Mouse (Mus musculus) myocyte (in vitro differentiated cells): ENCODE measurements around the gene Inpp5e.

ENCODE experiments used
- MAX ChIP-seq: IDR thresholded peaks from one replicate; pipeline ENCODE4 v1.6.1; 2011; ENCODE audit warnings: low read depth, mild to moderate bottlenecking, control low read depth
- POLR2A ChIP-seq: IDR thresholded peaks from one replicate; pipeline ENCODE4 v1.6.1; 2011; ENCODE audit warnings: low read depth, mild to moderate bottlenecking, control low read depth, moderate library complexity; ENCODE audit not compliant: insufficient read length
- TCF12 ChIP-seq: IDR thresholded peaks from one replicate; pipeline ENCODE4 v1.6.1; 2011; ENCODE audit warnings: mild to moderate bottlenecking, control low read depth; ENCODE audit not compliant: poor library complexity, insufficient read depth, severe bottlenecking
- USF1 ChIP-seq: IDR thresholded peaks from one replicate; pipeline ENCODE4 v1.6.1; 2011; ENCODE audit warnings: low read depth, mild to moderate bottlenecking, control low read depth, moderate library complexity

DNA sequence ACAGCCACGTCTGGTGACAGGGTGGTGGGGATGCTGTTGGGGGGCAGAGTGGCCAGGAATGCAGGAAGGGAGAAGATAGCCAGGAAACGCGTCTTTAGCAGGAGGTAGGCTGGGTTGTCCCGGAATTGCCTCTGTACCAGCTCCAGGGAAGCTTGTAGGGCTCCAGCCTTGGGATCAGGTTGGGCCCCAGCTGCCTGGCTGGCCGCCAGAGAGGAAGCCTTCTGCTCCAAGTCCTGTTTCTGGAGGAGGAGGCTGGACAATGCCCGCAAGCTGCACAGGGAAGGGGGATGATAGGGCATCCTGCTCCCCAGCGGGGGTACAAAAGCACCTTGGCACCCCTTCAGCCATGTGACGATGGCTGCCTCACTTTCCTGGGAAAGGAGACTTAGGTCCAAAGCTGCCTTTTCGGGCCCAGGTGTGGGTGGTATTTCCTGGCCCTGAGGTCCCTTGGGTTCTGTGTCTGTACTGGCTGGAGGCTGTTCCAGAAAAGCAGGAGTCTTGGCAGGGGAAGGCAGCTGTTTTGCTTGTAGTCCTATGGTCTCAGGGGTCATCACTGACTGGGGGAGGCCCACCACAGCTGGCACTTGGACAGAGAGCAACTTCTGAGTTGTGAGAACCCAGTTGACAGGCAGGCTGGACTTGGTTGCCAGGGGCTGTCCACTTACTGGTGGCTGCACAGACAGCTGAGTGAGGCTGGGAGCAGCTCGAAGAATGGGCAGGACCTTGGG is 44.1 kb downstream of the Inpp5e start:
- no peak for TF ChIP-seq TCF12
- no peak for TF ChIP-seq POLR2A
- no peak for TF ChIP-seq MAX
- TF ChIP-seq USF1: no peak
